Mouse (Mus musculus): Measurements from ENCODE around the gene Dalrd3. TPM values are rescaled to one million over a fixed set of nuclear protein-coding genes. Genes with fewer than 3 reads are reported as not detected.
A peak's percentile ranks its signal among the peaks of the same experiment; 100 is the strongest.

Dalrd3 gene
- polyA plus RNA-seq, 1 experiment from 2014 or later: 71.9 TPM

GRCm38 (mm10) chr9:108573774-108574690 lies 4.3 kb downstream of the Dalrd3 start:
- H3K4me2 ChIP-seq (ENCODE audit: low read length): no peak overlapping the region
- 47% methylated on average over 26 of the region's 26 CpGs for WGBS
- H3K4me3 ChIP-seq (ENCODE audit: control insufficient read depth in 1 of 2, insufficient read depth in 1 of 2, low read depth in 1 of 2, low read length in 2 of 2): no peak overlapping the region
- no peaks in the 10 kb centered on the region for H3K9me3 ChIP-seq (ENCODE audit: control insufficient read depth, low read length)
- ATAC-seq (ENCODE audit: insufficient number of reproducible peaks, insufficient read depth, low FRiP score, low read depth): no peak
- peaks cover 58% of the 10 kb centered on the region for H3K36me3 ChIP-seq (ENCODE audit: control insufficient read depth, insufficient read depth, low read length)
- H3K9ac ChIP-seq (ENCODE audit: low read length): no peak overlapping the region
- H3K27me3 ChIP-seq (ENCODE audit: control insufficient read depth, insufficient read depth, low read length): no peaks in the 10 kb centered on the region
- peaks cover 18 to 35% of the 10 kb centered on the region in 2 experiments for H3K4me1 ChIP-seq (ENCODE audit: control insufficient read depth in 2 of 2, insufficient read depth in 2 of 2, low read length in 2 of 2)
- no peak overlapping the region for H3K27ac ChIP-seq (replicated peaks in 1 of 2; ENCODE audit: control insufficient read depth in 1 of 2, insufficient read depth in 1 of 2, low read depth in 2 of 2, low read length in 2 of 2)

- no peak for ATAC-seq (ENCODE audit: insufficient number of reproducible peaks, insufficient read depth, low FRiP score, low read depth)
- H3K4me3 ChIP-seq (ENCODE audit: control insufficient read depth in 1 of 2, insufficient read depth in 1 of 2, low read depth in 1 of 2, low read length in 2 of 2): no peak overlapping the region
- H3K36me3 ChIP-seq (ENCODE audit: control insufficient read depth, insufficient read depth, low read length): peaks cover 58% of the 10 kb centered on the region
Observed at GRCm38 (mm10) chr9:108574921-108575320, 5.2 kb downstream of the Dalrd3 start.

GRCm38 (mm10) chr9:108575321-108576297 lies 5.9 kb downstream of the Dalrd3 start:
- Histone ChIP-seq H3K4me3 (ENCODE audit: control insufficient read depth in 1 of 2, insufficient read depth in 1 of 2, low read depth in 1 of 2, low read length in 2 of 2) (no peak overlapping the region), H3K4me1 (ENCODE audit: control insufficient read depth in 2 of 2, insufficient read depth in 2 of 2, low read length in 2 of 2) (peaks cover 21 to 35% of the 10 kb centered on the region in 2 experiments), H3K9ac (ENCODE audit: low read length) (no peak overlapping the region), H3K4me2 (ENCODE audit: low read length) (no peak overlapping the region), H3K9me3 (ENCODE audit: control insufficient read depth, low read length) (no peaks in the 10 kb centered on the region), H3K36me3 (ENCODE audit: control insufficient read depth, insufficient read depth, low read length) (peaks cover 64% of the 10 kb centered on the region), H3K27ac (replicated peaks in 1 of 2; ENCODE audit: control insufficient read depth in 1 of 2, insufficient read depth in 1 of 2, low read depth in 2 of 2, low read length in 2 of 2) (no peak overlapping the region), H3K27me3 (ENCODE audit: control insufficient read depth, insufficient read depth, low read length) (no peaks in the 10 kb centered on the region)
- no peak for ATAC-seq (ENCODE audit: insufficient number of reproducible peaks, insufficient read depth, low FRiP score, low read depth)
- 87% methylated on average over 37 of the region's 37 CpGs for WGBS

More at GRCm38 (mm10) chr9:108574921-108575320, 5.2 kb downstream of the Dalrd3 start:
- Histone ChIP-seq H3K9me3 (ENCODE audit: control insufficient read depth, low read length) (no peaks in the 10 kb centered on the region), H3K27me3 (ENCODE audit: control insufficient read depth, insufficient read depth, low read length) (no peaks in the 10 kb centered on the region), H3K4me2 (ENCODE audit: low read length) (no peak overlapping the region), H3K27ac (replicated peaks in 1 of 2; ENCODE audit: control insufficient read depth in 1 of 2, insufficient read depth in 1 of 2, low read depth in 2 of 2, low read length in 2 of 2) (no peak overlapping the region), H3K4me1 (ENCODE audit: control insufficient read depth in 2 of 2, insufficient read depth in 2 of 2, low read length in 2 of 2) (peaks cover 24 to 39% of the 10 kb centered on the region in 2 experiments), H3K9ac (ENCODE audit: low read length) (no peak overlapping the region)
- WGBS: 89% methylated on average over 12 of the region's 12 CpGs

GRCm38 (mm10) chr9:108577025-108577424 lies 7.3 kb downstream of the Dalrd3 start:
- ATAC-seq (ENCODE audit: insufficient number of reproducible peaks, insufficient read depth, low FRiP score, low read depth): no peak
- Histone ChIP-seq H3K4me3 (ENCODE audit: control insufficient read depth in 1 of 2, insufficient read depth in 1 of 2, low read depth in 1 of 2, low read length in 2 of 2) (peak overlapping the region in 1 of 2 experiments; percentile 73; a peak in 2 of 4 replicates), H3K27ac (replicated peaks in 1 of 2; ENCODE audit: control insufficient read depth in 1 of 2, insufficient read depth in 1 of 2, low read depth in 2 of 2, low read length in 2 of 2) (no peak overlapping the region), H3K27me3 (ENCODE audit: control insufficient read depth, insufficient read depth, low read length) (no peaks in the 10 kb centered on the region), H3K4me1 (ENCODE audit: control insufficient read depth in 2 of 2, insufficient read depth in 2 of 2, low read length in 2 of 2) (peaks cover 21 to 32% of the 10 kb centered on the region in 2 experiments), H3K36me3 (ENCODE audit: control insufficient read depth, insufficient read depth, low read length) (peaks cover 61% of the 10 kb centered on the region), H3K4me2 (ENCODE audit: low read length) (peak overlapping the region; percentile 66), H3K9ac (ENCODE audit: low read length) (peak overlapping the region; percentile 91), H3K9me3 (ENCODE audit: control insufficient read depth, low read length) (no peaks in the 10 kb centered on the region)
- WGBS: 56% methylated on average over 6 of the region's 6 CpGs

GRCm38 (mm10) chr9:108577934-108578544 lies 8.4 kb downstream of the Dalrd3 start:
- WGBS: under 1% methylated on average over 24 of the region's 24 CpGs
- Histone ChIP-seq H3K4me3 (ENCODE audit: control insufficient read depth in 1 of 2, insufficient read depth in 1 of 2, low read depth in 1 of 2, low read length in 2 of 2) (peak overlapping the region; percentile 73 to 93), H3K27me3 (ENCODE audit: control insufficient read depth, insufficient read depth, low read length) (no peaks in the 10 kb centered on the region), H3K9me3 (ENCODE audit: control insufficient read depth, low read length) (no peaks in the 10 kb centered on the region), H3K4me2 (ENCODE audit: low read length) (peak overlapping the region; percentile 66), H3K4me1 (ENCODE audit: control insufficient read depth in 2 of 2, insufficient read depth in 2 of 2, low read length in 2 of 2) (peaks cover 26 to 36% of the 10 kb centered on the region in 2 experiments), H3K27ac (replicated peaks in 1 of 2; ENCODE audit: control insufficient read depth in 1 of 2, insufficient read depth in 1 of 2, low read depth in 2 of 2, low read length in 2 of 2) (peak overlapping the region; percentile 92 to 94), H3K36me3 (ENCODE audit: control insufficient read depth, insufficient read depth, low read length) (peaks cover 57% of the 10 kb centered on the region), H3K9ac (ENCODE audit: low read length) (peak overlapping the region; percentile 91)
- ATAC-seq (ENCODE audit: insufficient number of reproducible peaks, insufficient read depth, low FRiP score, low read depth): no peak; the same call in 1 of the 2 replicates

- no peaks in the 10 kb centered on the region for H3K27me3 ChIP-seq (ENCODE audit: control insufficient read depth, insufficient read depth, low read length)
- peaks cover 50% of the 10 kb centered on the region for H3K36me3 ChIP-seq (ENCODE audit: control insufficient read depth, insufficient read depth, low read length)
- peak within 1 kb of the TSS; percentile 66 for H3K4me2 ChIP-seq (ENCODE audit: low read length)
- H3K4me1 ChIP-seq (ENCODE audit: control insufficient read depth in 2 of 2, insufficient read depth in 2 of 2, low read length in 2 of 2): peaks cover 32 to 43% of the 10 kb centered on the region in 2 experiments
- WGBS: 7% methylated on average over 51 of the region's 51 CpGs
- H3K9ac ChIP-seq (ENCODE audit: low read length): peak within 1 kb of the TSS; percentile 91
- H3K27ac ChIP-seq (replicated peaks in 1 of 2; ENCODE audit: control insufficient read depth in 1 of 2, insufficient read depth in 1 of 2, low read depth in 2 of 2, low read length in 2 of 2): peak within 1 kb of the TSS; percentile 92 to 94
- ATAC-seq (ENCODE audit: insufficient number of reproducible peaks, insufficient read depth, low FRiP score, low read depth): peak; percentile 95
- H3K9me3 ChIP-seq (ENCODE audit: control insufficient read depth, low read length): no peaks in the 10 kb centered on the region
- peak within 1 kb of the TSS; percentile 73 to 93 for H3K4me3 ChIP-seq (ENCODE audit: control insufficient read depth in 1 of 2, insufficient read depth in 1 of 2, low read depth in 1 of 2, low read length in 2 of 2)
Observed at GRCm38 (mm10) chr9:108578545-108579343, 9.1 kb downstream of the Dalrd3 start, which contains the start of gene Wdr6. Gene Wdr6 (minus strand): TSS chr9:108578739.

All from heart, embryonic 14.5 days (tissue).